Mouse (Mus musculus) bone marrow macrophage, adult 2 months (primary cell): ENCODE measurements around the gene Zhx3.

ENCODE experiments used
- CTCF ChIP-seq: IDR thresholded peaks from 2 replicates; pipeline ENCODE4 v1.5.1; 2012; ENCODE audit warnings: low read depth, mild to moderate bottlenecking, low read length, moderate library complexity
- POLR2A ChIP-seq: IDR thresholded peaks from 2 replicates; pipeline ENCODE4 v1.6.1; 2012; ENCODE audit warnings: mild to moderate bottlenecking, low read depth, low read length, borderline replicate concordance

GRCm38 (mm10) chr2:160848186-160848585, 24.6 kb downstream of the Zhx3 start:
- no peak for TF ChIP-seq CTCF
- TF ChIP-seq POLR2A, result no peak
